In genomic region chr9:49961329-49961728, GRCm38 (mm10) we compare ENCODE assay signal across 19 mouse cellular contexts.
DNase-seq lines count a peak whose midpoint lies in the region; ATAC-seq lines count a peak whose summit lies in the region.
"Had no signal": no experiment of that assay in that cellular context is flagged by ENCODE, and none has a peak within 500 bp of the region (broad histone marks: within the 10 kb centered on the region; RNA-seq: fewer than 3 reads in every experiment).

No protein-coding gene starts in this region.

- no peak overlapping the region for H3K9ac ChIP-seq in kidney, embryonic 15.5 days
- no peak overlapping the region for H3K9ac ChIP-seq in limb, embryonic 12.5 days (replicated peaks)
- H3K9ac ChIP-seq: forebrain, embryonic 12.5 days; liver, embryonic 12.5 days; lung, embryonic 15.5 days had no signal

- no peak for ATAC-seq in kidney, embryonic 15.5 days (replicated peaks; ENCODE audit: low FRiP score)
- ATAC-seq in limb, embryonic 12.5 days (ENCODE audit: insufficient number of reproducible peaks, insufficient read depth, low FRiP score, low TSS enrichment, low read depth), result no peak
- ATAC-seq: CD4-positive, CD25-positive, alpha-beta regulatory T cell, adult 4 months; intestine, embryonic 16.5 days; liver, embryonic 12.5 days had no signal

- WGBS in kidney, embryonic 15.5 days, result 62% methylated on average over 5 of the region's 5 CpGs
- WGBS in limb, embryonic 12.5 days, result 57% methylated on average over 5 of the region's 5 CpGs

- H3K4me2 ChIP-seq in kidney, embryonic 15.5 days, result no peak overlapping the region
- H3K4me2 ChIP-seq in limb, embryonic 12.5 days, result no peak overlapping the region
- H3K4me2 ChIP-seq: forebrain, embryonic 12.5 days; heart, embryonic 11.5 days; liver, embryonic 12.5 days; lung, embryonic 15.5 days had no signal

- DNase-seq in embryo, embryonic 10 days (ENCODE audit: low spot score), result peak; percentile 43
- no peak for DNase-seq in embryo, embryonic 9.5 days (ENCODE audit: extremely low spot score)
- no peak for DNase-seq in kidney, postnatal 25 days
- DNase-seq in ZHBTc4 (ENCODE audit: low read depth, low spot score), result peak; percentile 48
- no peak for DNase-seq in frontal cortex, adult 2 months (ENCODE audit: extremely low spot score in 1 of 2, low spot score in 1 of 2)
- DNase-seq in right cerebral cortex, adult 18-20 months, result no peak
- DNase-seq: cerebellum, adult 8-10 months; gastrocnemius, postnatal 36 days; heart, postnatal 36 days; right cerebral cortex, postnatal 25 days; thymus, postnatal 14 days had no signal

- H3K27me3 ChIP-seq in kidney, embryonic 15.5 days, result no peaks in the 10 kb centered on the region
- no peaks in the 10 kb centered on the region for H3K27me3 ChIP-seq in limb, embryonic 12.5 days
- H3K27me3 ChIP-seq: forebrain, embryonic 12.5 days; liver, embryonic 12.5 days; lung, embryonic 15.5 days had no signal

- H3K9me3 ChIP-seq in kidney, embryonic 15.5 days (replicated peaks), result no peaks in the 10 kb centered on the region
- no peaks in the 10 kb centered on the region for H3K9me3 ChIP-seq in limb, embryonic 12.5 days
- H3K9me3 ChIP-seq: forebrain, embryonic 12.5 days; liver, embryonic 12.5 days; lung, embryonic 15.5 days had no signal

- H3K27ac ChIP-seq in kidney, embryonic 15.5 days, result peak overlapping the region; percentile 57; the same call in 1 of the 2 replicates
- H3K27ac ChIP-seq in limb, embryonic 12.5 days, result peak overlapping the region; percentile 88
- H3K27ac ChIP-seq: forebrain, embryonic 12.5 days; liver, embryonic 12.5 days; lung, embryonic 15.5 days had no signal

- H3K4me1 ChIP-seq in kidney, embryonic 15.5 days, result peaks cover 48% of the 10 kb centered on the region
- peaks cover 46% of the 10 kb centered on the region for H3K4me1 ChIP-seq in limb, embryonic 12.5 days (replicated peaks)
- H3K4me1 ChIP-seq: liver, embryonic 12.5 days had no signal

- no peak overlapping the region for H3K4me3 ChIP-seq in kidney, embryonic 15.5 days (replicated peaks)
- H3K4me3 ChIP-seq in limb, embryonic 12.5 days (replicated peaks), result no peak overlapping the region
- H3K4me3 ChIP-seq: forebrain, embryonic 12.5 days; liver, embryonic 12.5 days; lung, embryonic 15.5 days had no signal

- no peaks in the 10 kb centered on the region for H3K36me3 ChIP-seq in kidney, embryonic 15.5 days
- H3K36me3 ChIP-seq in limb, embryonic 12.5 days, result no peaks in the 10 kb centered on the region
- H3K36me3 ChIP-seq: forebrain, embryonic 12.5 days; liver, embryonic 12.5 days; lung, embryonic 15.5 days had no signal

Comparison
In these comparisons a context has a peak if more than half of its experiments do, and no peak if none do; other contexts are left out.
1. DNase-seq: peak in embryo, embryonic 10 days (single experiment) and ZHBTc4 (single experiment); none in embryo, embryonic 9.5 days (single experiment), kidney, postnatal 25 days (0 of 2), frontal cortex, adult 2 months (0 of 2) and right cerebral cortex, adult 18-20 months (single experiment).